Mouse (Mus musculus): ENCODE results near the gene Cep131. TPM values are rescaled to one million over a fixed set of nuclear protein-coding genes. Genes with fewer than 3 reads are reported as not detected.

Gene Cep131
- polyA plus RNA-seq, 1 experiment: 10.4 TPM

DNA sequence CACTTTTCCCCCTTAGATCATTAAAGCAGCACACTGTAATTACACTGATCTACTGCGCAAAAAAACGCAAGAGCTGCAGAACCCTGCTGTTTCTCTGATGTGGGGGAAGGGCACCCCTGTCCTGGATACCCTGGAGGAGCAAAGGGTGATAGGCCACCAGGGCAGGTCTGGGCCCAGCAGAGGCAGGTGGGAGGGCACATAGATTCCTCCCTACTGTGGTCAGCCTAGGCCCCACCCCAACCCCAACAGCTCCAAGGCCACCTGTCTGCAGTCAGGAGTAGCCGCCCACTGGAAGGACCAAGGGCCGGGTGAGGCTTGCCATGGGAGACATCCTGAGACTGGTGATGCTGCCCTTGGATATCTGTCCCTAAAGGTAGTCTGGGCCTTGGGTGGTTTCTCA is 41.3 kb downstream of the Cep131 start:
- no peak for TF ChIP-seq FLI1 (IDR thresholded peaks at IDR 0.05; ENCODE audit: low read length)
- TF ChIP-seq GATA1 (IDR thresholded peaks at IDR 0.05; ENCODE audit: borderline replicate concordance, low read length): no peak
- Histone ChIP-seq H3K4me1 (peaks cover 72% of the 10 kb centered on the region), H3K9me3 (no peaks in the 10 kb centered on the region), H3K36me3 (replicated peaks; ENCODE audit: low read length) (no peaks in the 10 kb centered on the region), H3K4me3 (replicated peaks) (no peak overlapping the region), H3K27me3 (replicated peaks) (peaks cover 62% of the 10 kb centered on the region)

- peak overlapping the region; percentile 90 for H3K4me3 ChIP-seq (replicated peaks)
Measured at GRCm38 (mm10) chr11:120042141-120042838, 44.3 kb downstream of the Cep131 start.

GRCm38 (mm10) chr11:120041191-120042123 is 45.2 kb downstream of the Cep131 start:
- TF ChIP-seq FLI1 (IDR thresholded peaks at IDR 0.05; ENCODE audit: low read length): no peak
- TF ChIP-seq GATA1 (IDR thresholded peaks at IDR 0.05; ENCODE audit: borderline replicate concordance, low read length): no peak
- H3K27me3 ChIP-seq (replicated peaks): peaks cover 29% of the 10 kb centered on the region
- H3K36me3 ChIP-seq (replicated peaks; ENCODE audit: low read length): peaks cover 3% of the 10 kb centered on the region
- peaks cover 89% of the 10 kb centered on the region for H3K4me1 ChIP-seq
- H3K4me3 ChIP-seq (replicated peaks): peak overlapping the region; percentile 90
- no peaks in the 10 kb centered on the region for H3K9me3 ChIP-seq

More at GRCm38 (mm10) chr11:120042141-120042838, 44.3 kb downstream of the Cep131 start:
- Histone ChIP-seq H3K36me3 (replicated peaks; ENCODE audit: low read length) (no peaks in the 10 kb centered on the region), H3K4me1 (peaks cover 89% of the 10 kb centered on the region), H3K27me3 (replicated peaks) (peaks cover 37% of the 10 kb centered on the region), H3K9me3 (no peaks in the 10 kb centered on the region)
- TF ChIP-seq FLI1 (IDR thresholded peaks at IDR 0.05; ENCODE audit: low read length): no peak
- TF ChIP-seq GATA1 (IDR thresholded peaks at IDR 0.05; ENCODE audit: borderline replicate concordance, low read length): no peak

- H3K9me3 ChIP-seq: peaks cover 8% of the 10 kb centered on the region
- H3K4me3 ChIP-seq (replicated peaks): peak overlapping the region; percentile 90
- peaks cover 11% of the 10 kb centered on the region for H3K36me3 ChIP-seq (replicated peaks; ENCODE audit: low read length)
- H3K27me3 ChIP-seq (replicated peaks): peaks cover 21% of the 10 kb centered on the region
- no peak for TF ChIP-seq GATA1 (IDR thresholded peaks at IDR 0.05; ENCODE audit: borderline replicate concordance, low read length)
- TF ChIP-seq FLI1 (IDR thresholded peaks at IDR 0.05; ENCODE audit: low read length): no peak
- peaks cover 95% of the 10 kb centered on the region for H3K4me1 ChIP-seq
Measured at GRCm38 (mm10) chr11:120040440-120040839, 46.2 kb downstream of the Cep131 start.

GRCm38 (mm10) chr11:120039581-120039980 is 47.0 kb downstream of the Cep131 start:
- TF ChIP-seq FLI1 (IDR thresholded peaks at IDR 0.05; ENCODE audit: low read length) (no peak), GATA1 (IDR thresholded peaks at IDR 0.05; ENCODE audit: borderline replicate concordance, low read length) (no peak)
- Histone ChIP-seq H3K4me3 (replicated peaks) (peak overlapping the region; percentile 86), H3K4me1 (peaks cover 100% of the 10 kb centered on the region), H3K9me3 (peaks cover 11% of the 10 kb centered on the region), H3K36me3 (replicated peaks; ENCODE audit: low read length) (peaks cover 15% of the 10 kb centered on the region), H3K27me3 (replicated peaks) (peaks cover 12% of the 10 kb centered on the region)

- TF ChIP-seq GATA1 (IDR thresholded peaks at IDR 0.05; ENCODE audit: borderline replicate concordance, low read length) (no peak), FLI1 (IDR thresholded peaks at IDR 0.05; ENCODE audit: low read length) (no peak)
- Histone ChIP-seq H3K9me3 (peaks cover 11% of the 10 kb centered on the region), H3K4me3 (replicated peaks) (peak overlapping the region; percentile 44), H3K4me1 (peaks cover 79% of the 10 kb centered on the region), H3K27me3 (replicated peaks) (peaks cover 22% of the 10 kb centered on the region), H3K36me3 (replicated peaks; ENCODE audit: low read length) (peaks cover 25% of the 10 kb centered on the region)
Measured at GRCm38 (mm10) chr11:120034762-120035161, 51.9 kb downstream of the Cep131 start.

GRCm38 (mm10) chr11:120034306-120034705 is 52.3 kb downstream of the Cep131 start:
- TF ChIP-seq GATA1 (IDR thresholded peaks at IDR 0.05; ENCODE audit: borderline replicate concordance, low read length) (no peak), FLI1 (IDR thresholded peaks at IDR 0.05; ENCODE audit: low read length) (no peak)

GRCm38 (mm10) chr11:120033473-120033872 is 53.2 kb downstream of the Cep131 start:
- Histone ChIP-seq H3K4me3 (replicated peaks) (no peak overlapping the region), H3K27me3 (replicated peaks) (peaks cover 23% of the 10 kb centered on the region), H3K4me1 (peaks cover 69% of the 10 kb centered on the region), H3K36me3 (replicated peaks; ENCODE audit: low read length) (peaks cover 28% of the 10 kb centered on the region), H3K9me3 (peaks cover 11% of the 10 kb centered on the region)
- TF ChIP-seq FLI1 (IDR thresholded peaks at IDR 0.05; ENCODE audit: low read length) (no peak), GATA1 (IDR thresholded peaks at IDR 0.05; ENCODE audit: borderline replicate concordance, low read length) (no peak)

More at GRCm38 (mm10) chr11:120034306-120034705, 52.3 kb downstream of the Cep131 start:
- Histone ChIP-seq H3K27me3 (replicated peaks) (peaks cover 25% of the 10 kb centered on the region), H3K4me1 (peaks cover 77% of the 10 kb centered on the region), H3K9me3 (peaks cover 11% of the 10 kb centered on the region), H3K36me3 (replicated peaks; ENCODE audit: low read length) (peaks cover 28% of the 10 kb centered on the region), H3K4me3 (replicated peaks) (no peak overlapping the region)

DNA sequence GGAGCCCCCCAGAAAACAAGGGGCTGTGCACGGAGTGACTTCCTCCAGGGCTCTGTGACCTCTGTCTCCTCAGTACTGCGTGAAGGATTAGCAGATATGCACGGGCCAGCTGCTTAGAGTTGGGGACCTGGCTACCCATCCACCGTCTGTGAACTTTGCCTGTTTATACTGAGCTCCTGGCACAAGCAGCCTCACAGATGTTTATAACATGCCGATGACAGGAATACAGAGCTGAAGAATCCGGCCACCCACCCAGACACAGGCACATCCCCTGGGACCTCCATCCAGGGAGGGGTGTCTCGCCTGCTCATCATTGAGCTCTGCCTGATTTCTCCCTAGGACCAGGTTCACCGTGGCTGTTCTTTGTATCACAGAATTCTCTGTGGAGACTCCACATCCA is 54.6 kb downstream of the Cep131 start:
- Histone ChIP-seq H3K4me3 (replicated peaks) (no peak overlapping the region), H3K27me3 (replicated peaks) (peaks cover 23% of the 10 kb centered on the region), H3K36me3 (replicated peaks; ENCODE audit: low read length) (peaks cover 28% of the 10 kb centered on the region), H3K4me1 (peaks cover 55% of the 10 kb centered on the region), H3K9me3 (peaks cover 11% of the 10 kb centered on the region)
- TF ChIP-seq GATA1 (IDR thresholded peaks at IDR 0.05; ENCODE audit: borderline replicate concordance, low read length) (no peak), FLI1 (IDR thresholded peaks at IDR 0.05; ENCODE audit: low read length) (no peak)

Measured in megakaryocyte, embryonic 14.5 days (primary cell).